Mouse (Mus musculus): Measurements from ENCODE around the gene Etnppl. TPM values are rescaled to one million over a fixed set of nuclear protein-coding genes. Genes with fewer than 3 reads are reported as not detected.

Gene Etnppl
- total and polyA plus RNA-seq, 2 experiments from 2014 or later, result 0.08 TPM; not detected in 1

DNA sequence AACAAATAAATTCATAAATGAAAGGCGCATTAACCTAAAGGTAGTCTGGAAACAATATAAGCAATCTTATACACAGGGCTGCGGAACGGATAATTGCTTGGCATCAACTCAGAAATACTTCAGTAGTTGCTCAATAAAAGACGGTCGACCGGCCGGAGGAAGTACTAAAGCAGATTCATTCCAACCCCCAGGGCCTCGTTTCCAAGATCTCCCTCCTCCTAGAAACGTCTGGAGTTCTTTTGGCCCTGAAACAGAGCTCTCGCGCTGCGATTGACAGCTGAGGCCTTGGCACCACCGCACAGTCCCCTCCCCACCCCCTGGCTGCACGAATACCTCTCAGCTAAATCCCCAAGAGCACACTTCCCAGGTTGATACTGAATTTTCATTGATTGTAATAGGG lies 54.0 kb downstream of the Etnppl start:
- H3K9me3 ChIP-seq (ENCODE audit: low read length), result no peaks in the 10 kb centered on the region
- no peaks in the 10 kb centered on the region for H3K27me3 ChIP-seq (ENCODE audit: insufficient read depth, low read length)
- DNase-seq (ENCODE audit: low spot score), result peak; percentile 20
- no peaks in the 10 kb centered on the region for H3K4me1 ChIP-seq (ENCODE audit: insufficient read depth, low read length)
- 37% methylated on average over 14 of the region's 14 CpGs for WGBS
- no peak for TF ChIP-seq CTCF (IDR thresholded peaks at IDR 0.05; ENCODE audit: low read depth)
- H3K9ac ChIP-seq (replicated peaks; ENCODE audit: low read length), result no peak overlapping the region
- H3K27ac ChIP-seq, result no peak overlapping the region
- no peak for ATAC-seq
- no peaks in the 10 kb centered on the region for H3K36me3 ChIP-seq (ENCODE audit: insufficient read depth, low read length)
- no peak overlapping the region for H3K4me3 ChIP-seq (ENCODE audit: low read length)
- no peak overlapping the region for H3K4me2 ChIP-seq (ENCODE audit: low read depth, low read length)

DNA sequence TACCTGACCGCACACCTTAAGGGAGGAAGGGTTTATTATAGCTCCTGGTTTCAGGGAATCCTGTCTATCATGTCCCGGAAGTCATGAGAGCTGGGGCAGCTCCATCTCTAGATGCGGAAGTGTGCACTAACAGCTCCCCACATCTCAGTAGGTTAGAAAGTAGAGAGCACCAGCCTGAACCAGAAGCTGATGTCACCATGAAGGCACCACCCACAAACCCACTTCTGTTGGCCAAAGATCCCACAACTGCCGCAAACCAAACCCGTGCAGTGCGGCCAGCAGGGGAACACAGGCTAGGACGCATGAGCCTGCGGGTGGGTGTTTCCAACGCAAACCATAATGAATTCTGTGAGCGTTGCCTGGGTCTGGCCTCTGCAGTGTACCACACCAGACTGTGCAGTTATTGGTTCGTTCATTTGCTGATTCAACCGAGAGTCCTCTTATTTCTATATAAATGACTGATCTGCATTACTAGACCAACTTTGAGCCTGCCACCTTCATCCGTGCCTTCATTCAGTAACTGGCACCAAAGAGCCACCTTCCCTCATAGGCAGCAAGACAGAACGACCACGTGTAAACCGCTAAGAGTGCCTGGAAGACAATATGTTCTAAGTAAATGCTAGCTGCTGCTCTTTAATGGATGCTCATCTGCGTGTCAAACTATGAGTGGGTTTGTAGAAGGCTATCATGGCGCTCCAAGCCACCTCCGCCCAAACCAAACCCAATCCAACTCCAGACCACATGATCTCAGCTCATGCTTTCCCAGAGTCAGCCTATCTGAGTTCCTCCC lies 60.6 kb downstream of the Etnppl start:
- Histone ChIP-seq H3K36me3 (ENCODE audit: insufficient read depth, low read length) (no peaks in the 10 kb centered on the region), H3K9me3 (ENCODE audit: low read length) (no peaks in the 10 kb centered on the region), H3K27me3 (ENCODE audit: insufficient read depth, low read length) (no peaks in the 10 kb centered on the region), H3K4me1 (ENCODE audit: insufficient read depth, low read length) (no peaks in the 10 kb centered on the region), H3K4me2 (ENCODE audit: low read depth, low read length) (no peak overlapping the region), H3K27ac (no peak overlapping the region), H3K9ac (replicated peaks; ENCODE audit: low read length) (no peak overlapping the region), H3K4me3 (ENCODE audit: low read length) (no peak overlapping the region)
- WGBS, result 90% methylated on average over 19 of the region's 19 CpGs
- ATAC-seq (no peak), DNase-seq (ENCODE audit: low spot score) (no peak)
- no peak for TF ChIP-seq CTCF (IDR thresholded peaks at IDR 0.05; ENCODE audit: low read depth)

DNA sequence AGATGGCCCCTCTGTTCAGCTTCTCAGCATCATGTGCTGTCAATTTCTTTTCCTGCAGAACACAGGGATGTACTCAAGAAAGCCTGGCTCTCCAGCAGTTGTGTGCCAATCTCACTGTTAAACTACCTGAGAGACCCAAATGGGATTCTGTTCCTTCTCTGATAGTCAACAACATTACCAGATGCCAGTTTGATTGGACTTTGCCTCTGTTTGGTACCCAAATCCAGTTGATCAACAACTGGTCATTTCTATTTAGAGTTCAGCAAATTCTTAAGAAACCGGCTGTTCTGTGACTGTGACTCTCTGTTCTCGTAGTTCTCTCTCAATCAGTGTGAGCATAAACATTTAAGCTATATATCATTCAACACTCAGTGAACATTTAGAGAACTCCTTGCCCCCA lies 64.0 kb downstream of the Etnppl start:
- Histone ChIP-seq H3K9ac (replicated peaks; ENCODE audit: low read length) (no peak overlapping the region), H3K27ac (no peak overlapping the region), H3K36me3 (ENCODE audit: insufficient read depth, low read length) (no peaks in the 10 kb centered on the region), H3K4me3 (ENCODE audit: low read length) (no peak overlapping the region), H3K9me3 (ENCODE audit: low read length) (no peaks in the 10 kb centered on the region), H3K27me3 (ENCODE audit: insufficient read depth, low read length) (no peaks in the 10 kb centered on the region), H3K4me1 (ENCODE audit: insufficient read depth, low read length) (no peaks in the 10 kb centered on the region), H3K4me2 (ENCODE audit: low read depth, low read length) (no peak overlapping the region)
- DNase-seq (ENCODE audit: low spot score) (no peak), ATAC-seq (no peak)
- 94% methylated on average over 2 of the region's 2 CpGs for WGBS
- TF ChIP-seq CTCF (IDR thresholded peaks at IDR 0.05; ENCODE audit: low read depth), result no peak

DNA sequence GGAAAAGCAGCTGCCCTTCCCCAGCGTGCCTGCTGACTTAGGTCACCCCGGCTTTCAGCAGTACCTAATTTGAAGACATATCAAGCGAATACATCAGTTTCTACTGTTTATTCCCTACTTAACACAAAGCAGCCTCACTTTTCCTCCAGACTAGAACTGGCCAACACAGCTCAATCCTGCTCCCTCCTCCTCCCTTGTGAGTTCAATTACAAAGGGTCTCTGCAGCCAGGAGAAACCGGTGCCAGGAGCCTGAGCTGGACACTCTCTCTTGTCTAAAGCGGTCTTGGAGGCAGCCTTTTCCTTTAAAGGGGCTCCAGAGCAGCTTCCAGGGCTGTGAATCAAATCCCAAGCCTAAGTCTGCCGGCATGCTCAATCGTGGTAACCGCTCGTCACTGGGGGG lies 64.9 kb downstream of the Etnppl start:
- Histone ChIP-seq H3K4me3 (ENCODE audit: low read length) (no peak overlapping the region), H3K27ac (no peak overlapping the region), H3K9me3 (ENCODE audit: low read length) (no peaks in the 10 kb centered on the region), H3K36me3 (ENCODE audit: insufficient read depth, low read length) (no peaks in the 10 kb centered on the region), H3K9ac (replicated peaks; ENCODE audit: low read length) (no peak overlapping the region), H3K4me2 (ENCODE audit: low read depth, low read length) (no peak overlapping the region), H3K4me1 (ENCODE audit: insufficient read depth, low read length) (no peaks in the 10 kb centered on the region), H3K27me3 (ENCODE audit: insufficient read depth, low read length) (no peaks in the 10 kb centered on the region)
- DNase-seq (ENCODE audit: low spot score) (no peak), ATAC-seq (peak; percentile 79; the same call in 1 of the 2 replicates)
- TF ChIP-seq CTCF (IDR thresholded peaks at IDR 0.05; ENCODE audit: low read depth), result no peak
- WGBS, result 72% methylated on average over 9 of the region's 9 CpGs

GRCm38 (mm10) chr3:130683836-130684235 lies 66.6 kb downstream of the Etnppl start:
- Histone ChIP-seq H3K36me3 (ENCODE audit: insufficient read depth, low read length) (no peaks in the 10 kb centered on the region), H3K27ac (no peak overlapping the region), H3K9me3 (ENCODE audit: low read length) (no peaks in the 10 kb centered on the region), H3K4me2 (ENCODE audit: low read depth, low read length) (no peak overlapping the region), H3K9ac (replicated peaks; ENCODE audit: low read length) (no peak overlapping the region), H3K4me3 (ENCODE audit: low read length) (no peak overlapping the region), H3K27me3 (ENCODE audit: insufficient read depth, low read length) (no peaks in the 10 kb centered on the region), H3K4me1 (ENCODE audit: insufficient read depth, low read length) (no peaks in the 10 kb centered on the region)
- 78% methylated on average over 8 of the region's 8 CpGs for WGBS
- no peak for TF ChIP-seq CTCF (IDR thresholded peaks at IDR 0.05; ENCODE audit: low read depth)
- DNase-seq (ENCODE audit: low spot score), result no peak
- no peak for ATAC-seq

DNA sequence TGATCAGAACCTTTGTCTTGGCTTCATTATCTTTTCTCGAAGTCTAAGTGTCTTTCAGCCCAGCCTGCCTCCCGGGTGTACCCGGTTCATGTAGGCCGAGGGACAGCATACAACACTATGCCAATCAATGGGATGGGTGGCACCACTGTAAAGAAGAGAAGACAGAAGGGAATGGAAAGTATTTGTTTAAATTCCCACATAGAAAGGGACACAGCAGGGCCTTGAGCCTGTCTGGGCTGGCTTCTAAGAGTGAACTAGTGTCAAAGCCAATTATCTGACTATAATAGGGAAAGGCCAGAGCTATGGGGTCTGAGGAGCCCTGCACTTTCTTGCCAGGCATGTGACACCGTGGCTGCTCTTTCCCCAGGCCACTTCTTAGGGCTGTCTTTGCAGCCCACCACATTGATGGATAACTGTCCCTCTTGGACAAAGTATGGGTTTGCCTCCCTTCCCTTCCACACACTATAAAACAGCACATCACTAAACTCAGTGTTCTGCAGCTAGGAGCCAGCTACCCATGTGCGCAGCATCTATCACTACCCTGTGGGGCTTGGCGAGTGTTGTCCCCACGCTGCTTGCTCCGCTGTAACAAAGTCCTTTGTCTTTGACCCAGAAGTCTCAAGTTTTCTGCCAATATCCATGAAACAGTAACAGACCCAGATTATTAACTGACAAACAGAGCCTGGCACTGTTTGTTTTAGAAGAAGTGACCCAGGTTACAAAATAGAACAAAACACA lies 67.2 kb downstream of the Etnppl start:
- TF ChIP-seq CTCF (IDR thresholded peaks at IDR 0.05; ENCODE audit: low read depth), result no peak
- Histone ChIP-seq H3K4me2 (ENCODE audit: low read depth, low read length) (no peak overlapping the region), H3K27me3 (ENCODE audit: insufficient read depth, low read length) (no peaks in the 10 kb centered on the region), H3K4me3 (ENCODE audit: low read length) (no peak overlapping the region), H3K27ac (no peak overlapping the region), H3K36me3 (ENCODE audit: insufficient read depth, low read length) (no peaks in the 10 kb centered on the region), H3K4me1 (ENCODE audit: insufficient read depth, low read length) (no peaks in the 10 kb centered on the region), H3K9me3 (ENCODE audit: low read length) (no peaks in the 10 kb centered on the region), H3K9ac (replicated peaks; ENCODE audit: low read length) (no peak overlapping the region)
- WGBS, result 65% methylated on average over 9 of the region's 9 CpGs
- ATAC-seq (no peak), DNase-seq (ENCODE audit: low spot score) (no peak)

- H3K27me3 ChIP-seq (ENCODE audit: insufficient read depth, low read length), result no peaks in the 10 kb centered on the region
- no peak for ATAC-seq
- no peaks in the 10 kb centered on the region for H3K36me3 ChIP-seq (ENCODE audit: insufficient read depth, low read length)
- H3K4me1 ChIP-seq (ENCODE audit: insufficient read depth, low read length), result no peaks in the 10 kb centered on the region
- 89% methylated on average over 8 of the region's 8 CpGs for WGBS
- H3K9ac ChIP-seq (replicated peaks; ENCODE audit: low read length), result no peak overlapping the region
- no peaks in the 10 kb centered on the region for H3K9me3 ChIP-seq (ENCODE audit: low read length)
- no peak overlapping the region for H3K4me2 ChIP-seq (ENCODE audit: low read depth, low read length)
- no peak overlapping the region for H3K27ac ChIP-seq
- no peak for TF ChIP-seq CTCF (IDR thresholded peaks at IDR 0.05; ENCODE audit: low read depth)
- H3K4me3 ChIP-seq (ENCODE audit: low read length), result no peak overlapping the region
- no peak for DNase-seq (ENCODE audit: low spot score)
Measured at GRCm38 (mm10) chr3:130685014-130685366, 67.7 kb downstream of the Etnppl start.

Data from hindbrain, postnatal 0 days (tissue).